Mouse (Mus musculus) CH12.LX (cell line): Measurements from ENCODE around the gene Eps15l1. TPM values are rescaled to one million over a fixed set of nuclear protein-coding genes. Genes with fewer than 3 reads are reported as not detected.

Experiments
- DNase-seq: peaks from one replicate; pipeline ENCODE4 v3.0.0-alpha.2; 2013; ENCODE audit errors: extremely low read depth
- H3K27ac ChIP-seq: 2 replicates; pipeline ENCODE4 v1.5.1; 2012; ENCODE audit warnings: low read depth, mild to moderate bottlenecking, control low read depth, moderate library complexity; ENCODE audit not compliant: insufficient read depth
- H3K27me3 ChIP-seq: replicated peaks from 2 replicates; pipeline ENCODE3; 2012; ENCODE audit warnings: inconsistent platforms
- H3K36me3 ChIP-seq, 2 experiments: replicated peaks in 1 of 2; 2 replicates each; pipeline versions ENCODE3 to v1.6.1; 2012; ENCODE audit warnings: inconsistent platforms in 1 of 2, low read length in 1 of 2, mild to moderate bottlenecking in 1 of 2, mixed read lengths in 1 of 2, moderate library complexity in 1 of 2; ENCODE audit not compliant: control insufficient read depth in 1 of 2, insufficient read depth in 1 of 2
- H3K4me1 ChIP-seq, 2 experiments: 2 replicates each; pipeline ENCODE4 v1.6.1; 2012; ENCODE audit warnings: inconsistent platforms in 1 of 2, moderate library complexity in 1 of 2; ENCODE audit not compliant: insufficient read depth in 2 of 2, control insufficient read depth in 1 of 2
- H3K4me2 ChIP-seq: 2 replicates; pipeline ENCODE4 v1.6.1; 2012; ENCODE audit warnings: low read depth, mild to moderate bottlenecking, control low read depth; ENCODE audit not compliant: poor library complexity, insufficient read depth, severe bottlenecking
- H3K4me3 ChIP-seq, 3 experiments: fragments of 150-350 bp in 1 of 3; sonication (generic) in 1 of 3; replicated peaks in 1 of 3; 2 replicates each; pipeline versions ENCODE3 to v1.5.1; 2011 to 2012; ENCODE audit warnings: low read depth in 2 of 3, low read length in 2 of 3, mild to moderate bottlenecking in 2 of 3, moderate library complexity in 2 of 3, control low read depth in 1 of 3, improper control_type of control experiment in 1 of 3, inconsistent platforms in 1 of 3, mixed read lengths in 1 of 3; ENCODE audit not compliant: poor library complexity in 1 of 3
- H3K79me2 ChIP-seq: replicated peaks from 2 replicates; pipeline ENCODE4 v1.6.1; 2012; ENCODE audit warnings: mild to moderate bottlenecking, moderate library complexity; ENCODE audit not compliant: control insufficient read depth, poor library complexity, insufficient read depth, severe bottlenecking; ENCODE audit errors: extremely low read depth
- H3K9ac ChIP-seq: 2 replicates; pipeline ENCODE4 v1.6.1; 2012; ENCODE audit warnings: low read depth, mild to moderate bottlenecking, control low read depth, moderate library complexity; ENCODE audit not compliant: insufficient read depth
- H3K9me3 ChIP-seq: replicated peaks from 2 replicates; pipeline ENCODE3; 2012; ENCODE audit warnings: low read length, inconsistent platforms, mixed read lengths
- HCFC1 ChIP-seq: IDR thresholded peaks from 2 replicates; pipeline ENCODE4 v1.6.1; 2012; ENCODE audit warnings: low read depth, mild to moderate bottlenecking, inconsistent platforms, low read length, improper control_type of control experiment
- IRF4 ChIP-seq: IDR thresholded peaks from 2 replicates; pipeline ENCODE4 v1.6.1; 2014; ENCODE audit warnings: low read depth, mild to moderate bottlenecking, inconsistent platforms, low read length, improper control_type of control experiment
- JUN ChIP-seq: IDR thresholded peaks from 2 replicates; pipeline ENCODE4 v1.6.1; 2011; ENCODE audit warnings: low read depth, mild to moderate bottlenecking, low read length, improper control_type of control experiment, moderate library complexity; ENCODE audit not compliant: insufficient read depth
- JUND ChIP-seq: conservative IDR thresholded peaks from 2 replicates; pipeline ENCODE4 v1.6.1; 2011; ENCODE audit warnings: low read depth, low read length, improper control_type of control experiment
- MAFK ChIP-seq: IDR thresholded peaks from 2 replicates; pipeline ENCODE4 v1.6.1; 2011; ENCODE audit warnings: low read length, improper control_type of control experiment; ENCODE audit not compliant: insufficient replicate concordance
- MAX ChIP-seq: IDR thresholded peaks from 2 replicates; pipeline ENCODE4 v1.6.1; 2011; ENCODE audit warnings: low read length, improper control_type of control experiment
- MAZ ChIP-seq: IDR thresholded peaks from 2 replicates; pipeline ENCODE4 v1.6.1; 2012; ENCODE audit warnings: low read depth, mild to moderate bottlenecking, inconsistent platforms, low read length, improper control_type of control experiment, moderate library complexity
- MXI1 ChIP-seq: IDR thresholded peaks from 2 replicates; pipeline ENCODE4 v1.6.1; 2011; ENCODE audit warnings: mild to moderate bottlenecking, low read depth, low read length, improper control_type of control experiment
- MYC ChIP-seq: IDR thresholded peaks from 2 replicates; pipeline ENCODE4 v1.6.1; 2011; ENCODE audit warnings: low read depth, mild to moderate bottlenecking, improper control_type of control experiment, low read length
- PAX5 ChIP-seq: IDR thresholded peaks from 2 replicates; pipeline ENCODE4 v1.6.1; 2012; ENCODE audit warnings: low read length, inconsistent platforms, mixed read lengths
- POLR2A ChIP-seq: IDR thresholded peaks from 2 replicates; pipeline ENCODE4 v1.6.1; 2011; ENCODE audit warnings: low read depth, mild to moderate bottlenecking, improper control_type of control experiment, low read length
- POLR2AphosphoS2 ChIP-seq: IDR thresholded peaks from 2 replicates; pipeline ENCODE4 v1.6.1; 2011; ENCODE audit warnings: low read depth, low read length, improper control_type of control experiment
- RAD21 ChIP-seq: IDR thresholded peaks from 2 replicates; pipeline ENCODE4 v1.6.1; 2011; ENCODE audit warnings: low read depth, mild to moderate bottlenecking, low read length, improper control_type of control experiment, moderate library complexity
- USF2 ChIP-seq: conservative IDR thresholded peaks from 2 replicates; pipeline ENCODE4 v1.6.1; 2011; ENCODE audit warnings: low read depth, low read length, improper control_type of control experiment
- ZNF384 ChIP-seq: IDR thresholded peaks from 2 replicates; pipeline ENCODE4 v1.6.1; 2012; ENCODE audit warnings: low read depth, low read length, improper control_type of control experiment, inconsistent platforms
- dilution Hi-C: fragments of 300-500 bp; cut with MboI; formaldehyde crosslinking; loops from 2 replicates; pipeline ENCODE4 v1.14.3; 2020; ENCODE audit warnings: low sequenced_read_pairs; ENCODE audit not compliant: extremely low pct_unique_long_range_greater_than_20kb, extremely low pct_ligation_motif_present
- in situ Hi-C: fragments of 300-500 bp; cut with MboI; formaldehyde crosslinking; loops from 3 replicates; pipeline ENCODE4 v1.14.3; 2019; ENCODE audit warnings: low sequenced_read_pairs, low pct_ligation_motif_present, low pct_unique_long_range_greater_than_20kb, mixed read lengths
- polyA plus RNA-seq: library from polyadenylated mRNA; unstranded; fragments of >175 nt; gene quantifications from 2 replicates; pipeline ENCODE4 v1.2.1, GENCODE M21; 2012; ENCODE audit warnings: low read depth; ENCODE audit not compliant: insufficient read length
- total RNA-seq, 2 experiments: library from RNA; depleted of rRNA; stranded (reverse); fragments of 300-350 nt in 1 of 2; fragments of >200 nt in 1 of 2; gene quantifications; 2 replicates each; pipeline ENCODE4 v1.2.3; 2012 to 2014

Eps15l1 gene
- total and polyA plus RNA-seq, 3 experiments = 21.7 to 49.4 (median 25.6) TPM

GRCm38 (mm10) chr8:72334144-72334641 lies 87.1 kb downstream of the Eps15l1 start:
- peaks cover 18 to 27% of the 10 kb centered on the region in 2 experiments for H3K4me1 ChIP-seq

GRCm38 (mm10) chr8:72333429-72334143 lies 87.7 kb downstream of the Eps15l1 start:
- no peaks in the 10 kb centered on the region for H3K27me3 ChIP-seq
- dilution Hi-C loops = no loop called here
- H3K36me3 ChIP-seq = peaks cover 0 to 23% of the 10 kb centered on the region in 2 experiments
- H3K4me2 ChIP-seq = no peak overlapping the region
- no peaks in the 10 kb centered on the region for H3K9me3 ChIP-seq
- TF ChIP-seq POLR2AphosphoS2 (no peak), JUND (no peak), JUN (no peak), HCFC1 (no peak), MAFK (no peak), ZNF384 (no peak), POLR2A (no peak), MAX (no peak)
- H3K9ac ChIP-seq = no peak overlapping the region
- no peak overlapping the region for H3K4me3 ChIP-seq
- DNase-seq = no peak
- H3K4me1 ChIP-seq = peaks cover 18 to 27% of the 10 kb centered on the region in 2 experiments
- in situ Hi-C loops = no loop called here
- no peaks in the 10 kb centered on the region for H3K79me2 ChIP-seq
- H3K27ac ChIP-seq = no peak overlapping the region

More at GRCm38 (mm10) chr8:72334144-72334641, 87.1 kb downstream of the Eps15l1 start:
- Histone ChIP-seq H3K9me3 (no peaks in the 10 kb centered on the region), H3K4me3 (no peak overlapping the region), H3K9ac (no peak overlapping the region), H3K27ac (no peak overlapping the region), H3K4me2 (no peak overlapping the region)
- TF ChIP-seq RAD21 (no peak), PAX5 (no peak), MAZ (no peak), IRF4 (no peak), ZNF384 (no peak)
- TF ChIP-seq, all 38 proteins: peak for 0
- H3K27me3 ChIP-seq = no peaks in the 10 kb centered on the region
- in situ Hi-C loops = no loop called here
- dilution Hi-C loops = no loop called here
- H3K79me2 ChIP-seq = no peaks in the 10 kb centered on the region
- H3K36me3 ChIP-seq = peaks cover 0 to 30% of the 10 kb centered on the region in 2 experiments
- no peak for DNase-seq

GRCm38 (mm10) chr8:72331631-72332030 lies 89.6 kb downstream of the Eps15l1 start:
- TF ChIP-seq MXI1 = no peak
- TF ChIP-seq MYC = no peak
- no peak for TF ChIP-seq USF2
- H3K4me2 ChIP-seq = 0 out of 2 replicates have a peak overlapping the region, but pooled peaks have one; percentile 7
- peaks cover 18 to 27% of the 10 kb centered on the region in 2 experiments for H3K4me1 ChIP-seq
- no peak overlapping the region for H3K9ac ChIP-seq
- no peaks in the 10 kb centered on the region for H3K79me2 ChIP-seq
- no peaks in the 10 kb centered on the region for H3K27me3 ChIP-seq
- H3K36me3 ChIP-seq = peaks cover 0 to 8% of the 10 kb centered on the region in 2 experiments
- in situ Hi-C loops = no loop called here
- H3K27ac ChIP-seq = no peak overlapping the region
- no peak overlapping the region for H3K4me3 ChIP-seq
- dilution Hi-C loops = no loop called here
- H3K9me3 ChIP-seq = no peaks in the 10 kb centered on the region
- no peak for DNase-seq
